Mouse (Mus musculus): ENCODE results near the gene Tlr13.

Tlr13 gene

GRCm38 (mm10) chrX:106142936-106143335 is at the start of gene Tlr13:
Gene Tlr13, plus strand, starts transcription at chrX:106143204.
- no peak for DNase-seq (ENCODE audit: low read depth, low spot score)

DNA sequence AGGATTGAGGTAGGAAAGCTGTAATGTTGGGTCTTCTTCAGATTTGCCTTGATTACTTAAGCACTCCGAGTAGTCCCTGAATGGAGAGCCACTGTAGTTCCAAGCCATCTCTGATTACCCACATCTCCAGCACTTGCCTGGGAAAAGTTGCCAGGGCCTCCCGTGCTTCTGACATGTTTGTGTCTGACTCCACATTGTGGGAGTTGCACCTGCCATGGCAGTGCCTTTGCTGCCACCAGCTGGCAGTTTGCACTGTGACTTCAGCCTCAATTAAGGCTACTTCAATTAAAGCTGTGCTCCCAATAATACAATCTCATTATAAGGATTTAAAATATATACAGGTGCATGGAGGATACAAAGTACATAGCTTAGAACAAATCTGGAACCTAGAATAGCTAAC is 37.5 kb upstream of the Tlr13 start:
- DNase-seq (ENCODE audit: low read depth, low spot score) = peak; percentile 14

- DNase-seq (ENCODE audit: low read depth, low spot score) = no peak
These were observed 29.1 kb upstream of the Tlr13 start for GRCm38 (mm10) chrX:106113881-106114280.

DNA sequence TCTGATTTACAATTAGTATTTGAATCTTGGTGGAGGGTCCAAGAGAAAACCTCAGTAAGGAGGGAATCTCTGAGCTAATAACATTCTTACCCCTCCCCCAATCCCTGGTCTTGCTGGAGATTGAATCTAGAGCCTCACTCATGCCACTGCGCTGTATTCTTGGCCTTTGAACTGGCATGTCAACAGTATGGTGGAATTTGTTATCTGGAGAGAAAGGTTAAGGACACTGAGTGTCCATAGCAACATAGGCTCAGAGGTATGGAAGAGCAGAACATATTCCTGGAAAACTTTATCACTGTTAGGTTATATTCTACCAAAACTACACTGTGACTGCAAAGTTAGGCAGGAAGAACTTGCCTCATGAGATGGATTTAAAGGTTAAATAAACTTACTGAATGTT is 28.3 kb upstream of the Tlr13 start:
- no peak for DNase-seq (ENCODE audit: low read depth, low spot score)

DNA sequence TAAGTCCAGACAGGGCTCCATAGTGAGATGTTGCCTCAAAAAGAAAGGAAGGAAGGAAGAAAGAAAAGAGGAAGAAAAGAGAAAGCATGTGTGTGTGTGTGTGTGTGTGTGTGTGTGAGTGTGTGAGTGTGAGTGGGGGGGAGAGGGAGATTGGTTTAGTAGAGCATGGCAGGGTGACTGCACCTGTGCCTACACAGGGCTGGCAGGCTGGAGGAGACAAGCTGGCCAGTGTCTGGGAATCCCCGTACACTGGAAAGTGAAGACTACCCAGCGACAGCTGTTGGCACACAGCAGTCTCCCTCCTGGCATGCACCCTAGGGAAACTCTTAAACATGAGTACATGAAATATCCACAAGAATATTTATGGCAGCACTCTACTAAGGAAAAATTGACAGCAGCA is 20.2 kb upstream of the Tlr13 start:
- DNase-seq (ENCODE audit: low read depth, low spot score) = no peak

DNA sequence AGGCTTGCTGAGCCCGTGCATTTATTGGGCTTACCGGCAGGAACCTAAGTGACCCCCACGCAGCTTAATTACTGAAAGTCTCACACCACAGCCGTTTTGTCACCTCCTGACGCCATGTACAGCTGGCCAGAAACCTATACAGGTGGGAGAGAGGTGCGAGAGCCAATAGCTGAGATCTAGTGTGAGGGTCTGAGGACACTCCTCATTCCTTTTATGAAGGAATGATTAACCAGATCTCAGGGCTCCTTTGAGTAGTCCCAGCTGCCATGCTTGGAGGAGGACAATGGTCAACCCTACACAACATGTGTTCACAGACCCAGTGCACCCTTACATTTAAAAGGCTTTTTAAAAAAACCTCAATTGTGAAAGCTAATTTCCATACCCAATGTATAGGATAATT is 14.7 kb upstream of the Tlr13 start:
- DNase-seq (ENCODE audit: low read depth, low spot score) = no peak

DNA sequence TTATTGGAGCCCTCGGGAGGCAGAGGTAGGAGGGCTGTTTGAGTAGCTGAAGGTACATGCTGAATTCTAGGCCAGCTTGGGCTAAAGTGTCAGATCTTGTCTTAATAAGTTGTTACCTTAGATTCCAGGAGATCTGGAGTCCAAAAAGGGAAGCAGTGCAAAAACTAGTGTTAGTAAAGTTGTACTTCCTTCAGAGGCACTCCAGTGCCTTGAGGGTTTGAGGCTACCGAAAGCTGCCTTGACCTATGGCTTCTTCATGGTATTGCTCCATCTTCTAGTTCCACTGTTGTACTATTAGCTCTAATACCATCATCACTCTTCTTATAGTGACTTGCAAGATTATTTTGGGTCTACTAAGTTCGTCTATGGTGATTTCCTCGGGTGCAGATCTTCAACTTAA is 13.1 kb upstream of the Tlr13 start:
- DNase-seq (ENCODE audit: low read depth, low spot score) = no peak

DNA sequence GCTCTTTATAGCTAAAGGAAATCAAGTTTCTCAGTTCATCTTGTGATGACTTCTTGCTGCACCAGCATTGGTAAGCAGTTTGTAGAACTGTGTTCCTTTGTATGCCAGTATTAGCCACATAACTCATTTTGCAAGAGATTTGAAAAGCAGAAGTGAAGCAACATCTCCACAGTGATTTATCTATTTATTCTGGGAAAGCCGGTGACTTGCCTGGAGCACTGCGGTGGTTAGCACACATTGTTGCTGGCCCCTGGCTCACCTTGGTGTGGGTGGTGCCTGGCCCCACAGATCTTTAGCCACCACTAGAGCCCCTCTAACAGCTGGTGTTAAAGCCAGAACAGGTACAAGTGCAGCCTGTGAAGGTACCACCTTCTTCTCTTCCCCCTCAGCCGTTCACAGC is 8.1 kb upstream of the Tlr13 start:
- no peak for DNase-seq (ENCODE audit: low read depth, low spot score)

GRCm38 (mm10) chrX:106135484-106135883 is 7.5 kb upstream of the Tlr13 start:
- no peak for DNase-seq (ENCODE audit: low read depth, low spot score)

GRCm38 (mm10) chrX:106135916-106136575 is 7.0 kb upstream of the Tlr13 start:
- DNase-seq (ENCODE audit: low read depth, low spot score) = no peak

DNA sequence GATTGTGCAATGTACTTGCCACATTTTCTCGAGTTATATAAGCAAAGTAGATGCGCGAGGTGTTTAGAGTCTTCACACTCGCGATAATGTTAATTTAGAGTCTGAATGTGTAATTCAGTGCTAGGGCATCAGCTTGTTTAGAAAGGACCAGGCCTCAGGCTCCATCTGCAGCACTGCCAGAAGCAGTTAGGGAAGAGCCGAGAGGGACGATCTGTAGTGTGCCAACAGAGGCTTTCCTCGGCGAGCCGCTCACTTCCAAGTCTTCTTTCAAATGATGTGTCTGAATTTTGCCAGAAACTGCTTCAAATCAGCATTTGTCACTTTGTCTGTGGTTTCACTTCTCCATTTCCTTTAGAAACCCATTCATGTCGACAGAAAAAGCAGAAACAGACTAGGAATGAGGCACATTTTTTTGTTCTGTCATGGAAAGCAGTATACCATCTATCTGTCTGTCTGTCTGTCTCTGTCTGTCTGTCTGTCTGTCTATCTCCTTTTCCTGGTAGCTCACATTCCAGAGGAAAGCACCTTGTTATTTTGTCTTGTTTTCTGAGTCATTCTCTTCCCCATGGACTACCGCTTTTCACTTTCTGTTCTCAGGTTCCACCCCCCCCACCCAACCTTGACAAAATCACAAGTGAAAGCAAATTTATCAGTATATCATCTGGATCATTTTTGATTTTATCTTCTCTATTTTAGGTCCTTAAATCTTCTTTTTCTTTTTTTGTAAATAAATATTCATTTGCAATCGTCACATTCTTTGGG is 3.5 kb upstream of the Tlr13 start:
- DNase-seq (ENCODE audit: low read depth, low spot score) = no peak

GRCm38 (mm10) chrX:106148185-106148584 is 5.2 kb downstream of the Tlr13 start:
- DNase-seq (ENCODE audit: low read depth, low spot score) = no peak

- DNase-seq (ENCODE audit: low read depth, low spot score) = no peak
These were observed 6.5 kb downstream of the Tlr13 start for GRCm38 (mm10) chrX:106149460-106149859.

- no peak for DNase-seq (ENCODE audit: low read depth, low spot score)
These were observed 11.2 kb downstream of the Tlr13 start for GRCm38 (mm10) chrX:106154180-106154586.

GRCm38 (mm10) chrX:106155892-106156291 is 12.9 kb downstream of the Tlr13 start:
- no peak for DNase-seq (ENCODE audit: low read depth, low spot score)

- DNase-seq (ENCODE audit: low read depth, low spot score) = no peak
These were observed 21.0 kb downstream of the Tlr13 start for GRCm38 (mm10) chrX:106163995-106164394.

GRCm38 (mm10) chrX:106164555-106164954 is 21.6 kb downstream of the Tlr13 start:
- DNase-seq (ENCODE audit: low read depth, low spot score) = no peak

GRCm38 (mm10) chrX:106165089-106165488 is 22.1 kb downstream of the Tlr13 start:
- DNase-seq (ENCODE audit: low read depth, low spot score) = no peak

DNA sequence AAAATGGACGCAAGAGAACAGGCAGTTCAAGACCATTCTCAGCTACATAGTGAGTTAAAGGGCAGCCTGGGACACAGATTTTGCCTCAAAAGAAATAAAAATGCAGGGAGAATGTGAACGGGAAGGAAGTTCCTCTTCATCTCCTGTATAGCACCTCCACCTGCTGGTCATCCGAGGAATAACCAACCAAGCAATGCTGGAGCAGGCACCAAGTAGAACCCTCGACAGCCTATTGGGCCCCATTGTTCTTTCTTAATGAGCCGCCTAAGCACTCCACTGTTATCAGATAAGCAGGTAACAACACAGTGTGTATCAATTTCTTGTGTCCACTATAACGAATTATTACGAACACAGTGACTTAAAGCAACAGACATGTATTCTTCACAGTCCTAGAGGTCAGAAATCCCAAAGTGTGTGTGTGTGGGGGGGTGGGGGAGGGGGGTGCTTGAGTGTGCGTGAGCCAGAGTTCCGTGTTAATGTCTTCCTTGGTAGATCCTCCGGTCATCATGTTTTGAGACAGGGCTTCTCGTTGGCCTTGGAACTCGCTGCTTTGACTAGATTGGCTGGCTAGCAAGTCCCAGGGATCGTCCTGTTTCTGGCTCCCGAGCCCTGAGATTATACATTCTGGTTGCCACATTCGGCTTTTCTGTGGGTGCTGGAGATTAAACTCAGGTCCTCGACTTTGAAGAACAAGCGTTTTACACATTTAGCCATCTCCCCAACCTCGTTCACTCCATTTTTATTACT is 28.3 kb downstream of the Tlr13 start:
- DNase-seq (ENCODE audit: low read depth, low spot score) = peak; percentile 44

DNA sequence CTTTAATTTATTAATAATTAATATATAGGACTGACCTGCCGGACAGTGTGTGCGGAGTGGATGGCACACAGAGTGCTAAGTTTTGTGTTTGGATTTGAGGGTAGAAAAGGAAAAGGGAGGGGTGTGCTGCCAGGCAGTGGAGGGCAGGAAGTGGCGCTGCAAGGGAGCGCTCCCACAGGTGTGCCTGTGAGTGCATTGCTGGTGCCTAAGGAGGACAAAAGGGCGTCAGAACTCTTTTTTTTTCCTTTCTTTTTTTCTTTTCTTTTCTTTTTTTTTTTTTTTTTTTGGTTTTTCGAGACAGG is 28.8 kb downstream of the Tlr13 start:
- DNase-seq (ENCODE audit: low read depth, low spot score) = no peak

DNA sequence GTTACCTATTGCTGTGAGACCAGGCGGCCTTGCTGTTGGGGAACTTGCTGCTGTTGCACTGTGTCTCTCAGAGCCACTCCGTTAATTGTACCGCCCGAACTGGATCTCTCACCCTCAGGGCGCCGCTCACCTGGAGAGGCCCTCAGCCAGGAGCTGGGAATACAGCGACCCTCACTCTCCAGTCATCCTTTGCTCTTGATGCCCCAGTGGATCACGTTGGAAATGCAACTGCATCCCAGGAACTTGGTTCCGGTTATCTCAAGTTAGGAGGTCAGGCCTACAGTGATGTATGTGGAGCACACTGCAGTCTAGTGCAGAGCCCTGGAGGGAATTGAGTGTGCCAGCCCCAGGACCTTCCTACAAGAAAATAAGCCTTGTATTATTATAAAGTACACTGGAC is 33.3 kb downstream of the Tlr13 start:
- DNase-seq (ENCODE audit: low read depth, low spot score) = no peak

DNA sequence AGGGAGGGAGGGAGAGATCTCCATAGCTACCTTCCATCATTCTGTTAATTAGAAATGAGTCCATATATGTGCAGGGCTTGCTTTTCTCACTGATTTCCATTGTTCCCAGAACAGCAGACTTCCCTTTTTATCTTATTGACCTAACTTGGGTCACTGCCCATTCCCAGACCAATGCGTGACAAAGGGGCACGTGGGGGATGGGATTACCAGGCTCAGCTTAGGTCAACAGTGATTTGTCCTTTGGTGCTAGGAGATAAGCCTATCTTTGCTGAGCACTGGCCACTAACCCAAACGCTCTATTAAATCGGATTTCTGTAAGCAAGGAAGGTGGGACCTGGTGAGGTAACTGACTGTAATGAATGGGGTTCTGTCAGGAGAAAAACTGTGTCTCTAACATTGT is 41.3 kb downstream of the Tlr13 start:
- peak; percentile 34 for DNase-seq (ENCODE audit: low read depth, low spot score)

GRCm38 (mm10) chrX:106185706-106186105 is 42.7 kb downstream of the Tlr13 start:
- no peak for DNase-seq (ENCODE audit: low read depth, low spot score)

All from retina, postnatal 7 days (tissue).